Mouse (Mus musculus) midbrain, embryonic 11.5 days (tissue): ENCODE results near the gene Fam187b. TPM values are rescaled to one million over a fixed set of nuclear protein-coding genes. Genes with fewer than 3 reads are reported as not detected.
A peak's percentile ranks its signal among the peaks of the same experiment; 100 is the strongest.

Source experiments
- ATAC-seq: fragments of 200-750 bp; cut with Nextera tagmentation; 2 replicates; pipeline ENCODE4 v1.8.0; 2017; ENCODE audit warnings: moderate TSS enrichment, moderate library complexity; ENCODE audit not compliant: low FRiP score
- DNase-seq: peaks from one replicate; pipeline ENCODE4 v3.0.0; 2015; ENCODE audit warnings: low spot score; ENCODE audit errors: missing footprints
- H3K27ac ChIP-seq: fragments of 300-500 bp; sonication (generic); 2 replicates; pipeline ENCODE4 v1.5.1; 2014; ENCODE audit warnings: low read depth, low read length
- H3K27me3 ChIP-seq: fragments of 300-500 bp; sonication (generic); 2 replicates; pipeline ENCODE4 v1.6.1; 2014; ENCODE audit warnings: mild to moderate bottlenecking, low read length, moderate library complexity, mixed read lengths; ENCODE audit not compliant: control insufficient read depth, insufficient read depth
- H3K36me3 ChIP-seq: fragments of 300-500 bp; sonication (generic); 2 replicates; pipeline ENCODE4 v1.6.1; 2014; ENCODE audit warnings: mild to moderate bottlenecking, low read length, moderate library complexity, mixed read lengths; ENCODE audit not compliant: control insufficient read depth, insufficient read depth
- H3K4me1 ChIP-seq: fragments of 300-500 bp; sonication (generic); 2 replicates; pipeline ENCODE4 v1.6.1; 2014; ENCODE audit warnings: low read length; ENCODE audit not compliant: control insufficient read depth, insufficient read depth
- H3K4me2 ChIP-seq: fragments of 300-500 bp; sonication (generic); 2 replicates; pipeline ENCODE4 v1.6.1; 2014; ENCODE audit warnings: mild to moderate bottlenecking, moderate library complexity
- H3K4me3 ChIP-seq: fragments of 300-500 bp; sonication (generic); 2 replicates; pipeline ENCODE4 v1.5.1; 2014; ENCODE audit warnings: low read depth, low read length
- H3K9ac ChIP-seq: fragments of 300-500 bp; sonication (generic); 2 replicates; pipeline ENCODE4 v1.6.1; 2014; ENCODE audit warnings: low read length
- H3K9me3 ChIP-seq: fragments of 300-500 bp; sonication (generic); 2 replicates; pipeline ENCODE4 v1.6.1; 2016; ENCODE audit warnings: low read length; ENCODE audit not compliant: control insufficient read depth
- WGBS: fragments of 180-500 bp; shearing (Covaris S2); extraction: QIAGEN DNeasy Blood & Tissue Kit; methylation state at CpG from one replicate; pipeline ENCODE4 v1.1.7; 2014; 5-methylcytosine and 5-hydroxymethylcytosine counted together
- polyA plus RNA-seq: library from polyadenylated mRNA; unstranded; fragments of >200 nt; fragmentation: Nextera tagmentation; extraction: Ambion mirVana; gene quantifications from 2 replicates; pipeline ENCODE4 v1.2.1, GENCODE M21; 2014

The Fam187b gene
- polyA plus RNA-seq, 1 experiment from 2014 or later: 0.25 TPM

DNA sequence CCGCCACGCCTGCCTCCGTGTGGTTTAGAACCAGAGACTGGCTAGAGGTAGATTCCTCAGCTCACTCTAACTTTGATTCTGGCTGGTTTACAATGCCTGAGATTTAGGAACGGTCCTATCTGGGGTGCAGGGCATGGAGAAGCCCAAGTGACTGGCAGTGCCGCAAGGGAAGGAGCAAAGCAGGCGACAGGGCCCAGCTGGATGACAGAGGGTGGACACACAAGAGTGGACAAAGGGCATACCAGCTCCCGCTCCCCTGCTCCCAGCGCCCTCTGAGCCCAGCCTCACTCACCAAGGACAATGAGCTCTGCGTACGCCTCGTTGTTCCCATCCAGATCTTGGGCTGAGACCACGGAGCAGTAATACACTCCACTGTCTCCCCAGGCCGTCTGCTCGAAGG is 7.9 kb upstream of the Fam187b start:
- no peaks in the 10 kb centered on the region for H3K36me3 ChIP-seq
- no peaks in the 10 kb centered on the region for H3K27me3 ChIP-seq
- 74% methylated on average over 14 of the region's 14 CpGs for WGBS
- no peaks in the 10 kb centered on the region for H3K9me3 ChIP-seq
- H3K27ac ChIP-seq: no peak overlapping the region
- ATAC-seq: no peak
- no peak overlapping the region for H3K4me3 ChIP-seq
- no peak for DNase-seq
- H3K9ac ChIP-seq: no peak overlapping the region
- H3K4me1 ChIP-seq: no peaks in the 10 kb centered on the region
- no peak overlapping the region for H3K4me2 ChIP-seq

DNA sequence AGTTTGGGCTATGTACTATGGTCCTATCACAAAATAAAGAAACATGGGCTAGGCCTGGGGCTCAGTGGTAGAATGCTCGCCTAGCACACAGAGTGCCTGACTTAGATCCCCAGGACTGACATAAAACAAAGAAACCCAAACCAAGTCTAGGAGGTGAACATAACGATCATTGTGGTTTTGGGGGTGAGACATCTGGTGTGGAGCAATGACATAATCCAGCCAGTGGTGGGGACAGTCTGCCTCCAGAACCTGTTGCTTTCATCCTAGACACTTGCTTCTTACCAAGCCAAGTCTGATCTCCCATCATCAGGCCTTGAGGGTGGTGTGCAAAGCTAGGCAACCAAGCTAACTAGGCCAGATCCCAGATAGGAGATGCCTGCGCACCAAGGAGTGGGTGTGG is 6.9 kb upstream of the Fam187b start:
- no peaks in the 10 kb centered on the region for H3K4me1 ChIP-seq
- no peaks in the 10 kb centered on the region for H3K36me3 ChIP-seq
- ATAC-seq: no peak
- DNase-seq: peak; percentile 8
- no peak overlapping the region for H3K4me3 ChIP-seq
- 82% methylated on average over 3 of the region's 3 CpGs for WGBS
- H3K27me3 ChIP-seq: no peaks in the 10 kb centered on the region
- no peak overlapping the region for H3K9ac ChIP-seq
- H3K9me3 ChIP-seq: no peaks in the 10 kb centered on the region
- H3K4me2 ChIP-seq: no peak overlapping the region
- no peak overlapping the region for H3K27ac ChIP-seq

DNA sequence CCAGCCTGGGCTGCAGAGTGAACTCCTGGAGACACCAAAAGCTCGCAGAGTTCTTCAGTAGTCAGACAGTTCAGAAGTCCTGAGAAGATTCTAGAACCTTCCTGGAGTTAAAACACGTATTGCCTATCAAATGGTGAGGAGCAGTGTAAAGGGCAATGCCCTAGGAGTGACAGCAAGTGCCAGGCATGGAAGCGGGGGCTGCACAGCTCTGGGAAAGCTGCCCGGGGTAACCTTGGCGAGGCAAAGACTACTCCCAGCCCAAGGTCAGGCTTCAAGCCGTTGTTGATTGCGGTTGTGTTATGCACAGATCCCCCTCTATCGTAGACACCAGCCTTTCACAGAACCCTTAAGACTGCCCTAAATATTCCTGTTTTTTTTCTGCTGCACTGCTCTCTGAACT is 5.0 kb upstream of the Fam187b start:
- H3K4me2 ChIP-seq: no peak overlapping the region
- peaks cover 10% of the 10 kb centered on the region; the same call in 1 of the 2 replicates for H3K4me1 ChIP-seq
- no peak overlapping the region for H3K9ac ChIP-seq
- no peak overlapping the region for H3K27ac ChIP-seq
- H3K9me3 ChIP-seq: no peaks in the 10 kb centered on the region
- peaks cover 12% of the 10 kb centered on the region for H3K27me3 ChIP-seq
- no peak overlapping the region for H3K4me3 ChIP-seq
- 94% methylated on average over 8 of the region's 8 CpGs for WGBS
- no peaks in the 10 kb centered on the region for H3K36me3 ChIP-seq
- DNase-seq (no peak), ATAC-seq (no peak)

DNA sequence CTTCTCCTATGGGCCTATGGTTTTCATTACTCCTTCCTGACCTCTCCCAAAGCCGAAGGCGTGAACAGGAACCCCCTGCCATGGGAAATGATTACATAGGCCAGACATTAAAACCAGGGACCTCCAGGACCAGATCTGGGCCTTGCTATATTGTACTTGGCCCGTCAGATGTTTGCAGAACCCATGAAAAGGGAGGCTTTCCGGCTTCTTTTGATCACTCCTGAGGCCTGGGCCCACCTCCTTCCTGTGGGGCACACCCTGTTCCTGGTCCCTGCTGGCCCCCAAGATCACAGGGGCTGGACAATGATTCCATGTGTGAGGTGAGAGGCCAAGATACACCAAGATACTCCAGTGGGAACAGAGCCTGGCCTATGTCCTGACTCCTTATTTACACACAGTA is 4.4 kb upstream of the Fam187b start:
- H3K4me2 ChIP-seq: no peak overlapping the region
- peaks cover 10% of the 10 kb centered on the region; the same call in 1 of the 2 replicates for H3K4me1 ChIP-seq
- no peak overlapping the region for H3K27ac ChIP-seq
- no peaks in the 10 kb centered on the region for H3K36me3 ChIP-seq
- H3K9me3 ChIP-seq: no peaks in the 10 kb centered on the region
- ATAC-seq (no peak), DNase-seq (no peak)
- WGBS: 85% methylated on average over 4 of the region's 4 CpGs
- H3K27me3 ChIP-seq: peaks cover 12% of the 10 kb centered on the region
- H3K9ac ChIP-seq: no peak overlapping the region
- H3K4me3 ChIP-seq: no peak overlapping the region

DNA sequence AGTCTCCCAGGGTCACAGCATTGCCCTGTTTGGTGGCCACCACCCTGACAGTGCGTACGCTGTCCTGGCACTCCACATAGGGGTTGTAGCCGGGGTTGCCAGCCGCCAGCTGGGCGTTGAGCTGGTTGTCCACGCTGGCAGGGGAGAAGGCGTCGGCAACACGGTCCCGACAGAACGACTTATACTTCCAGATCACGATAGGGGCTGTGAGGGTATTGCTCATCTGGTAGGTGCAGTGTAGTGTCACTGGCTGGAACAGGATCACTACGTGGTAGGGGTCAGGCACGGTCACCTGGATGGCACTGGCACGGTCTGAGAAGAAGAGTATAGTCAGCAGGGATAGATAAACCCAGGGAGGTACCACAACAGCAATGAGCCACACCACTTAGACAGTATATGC is 1.7 kb upstream of the Fam187b start:
- WGBS: 90% methylated on average over 15 of the region's 15 CpGs

DNA sequence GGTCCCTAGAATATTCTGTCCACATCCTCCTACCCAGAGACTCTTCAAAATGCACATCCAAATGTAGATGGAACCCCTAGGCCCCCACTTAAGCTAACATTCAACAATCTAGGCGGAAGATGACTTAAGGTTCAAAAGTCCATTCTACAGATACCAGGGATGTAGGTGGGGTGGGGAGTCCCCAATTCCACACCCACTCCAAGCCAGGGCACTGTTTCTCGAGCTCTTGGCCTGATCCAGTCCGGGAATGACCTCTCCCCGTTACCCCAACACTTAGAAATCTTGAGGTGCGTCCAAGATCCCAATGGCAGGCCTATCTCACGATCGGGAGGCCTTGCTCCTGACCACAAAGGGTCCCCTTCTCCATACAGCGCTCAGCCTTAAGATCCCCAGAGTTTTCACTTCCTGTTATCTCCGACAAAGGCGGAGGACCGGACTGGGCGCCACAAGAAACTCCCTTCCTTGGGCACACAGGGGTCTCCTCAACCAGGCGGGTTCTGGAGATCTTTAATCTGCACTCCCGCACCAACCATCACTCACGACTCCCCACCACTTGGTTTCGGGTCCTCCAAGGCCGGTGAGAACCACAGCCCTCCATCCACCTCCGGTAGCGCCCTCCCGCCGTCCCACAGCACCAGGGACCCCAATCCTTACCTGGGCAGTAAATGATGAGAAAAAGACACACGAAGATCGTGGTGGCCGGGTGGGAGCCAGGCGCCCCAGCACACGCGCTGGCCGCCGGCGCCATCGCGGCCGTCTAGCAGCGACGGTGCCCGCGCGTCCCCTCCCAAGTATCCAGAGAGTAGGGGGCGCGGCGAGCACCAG is 952 bp upstream of the Fam187b start:
- Histone ChIP-seq H3K27ac (no peak overlapping the region), H3K36me3 (no peaks in the 10 kb centered on the region), H3K4me2 (peak overlapping the region; percentile 68), H3K9ac (peak overlapping the region; percentile 59), H3K9me3 (no peaks in the 10 kb centered on the region), H3K4me1 (peaks cover 10% of the 10 kb centered on the region; the same call in 1 of the 2 replicates), H3K27me3 (peaks cover 12% of the 10 kb centered on the region), H3K4me3 (peak overlapping the region; percentile 38)
- WGBS: 3% methylated on average over 41 of the region's 41 CpGs
- DNase-seq (peak; percentile 91), ATAC-seq (peak; percentile 40)

More for the DNA sequence above, 1.7 kb upstream of the Fam187b start:
- no peak overlapping the region for H3K9ac ChIP-seq
- H3K27ac ChIP-seq: no peak overlapping the region
- peaks cover 10% of the 10 kb centered on the region; the same call in 1 of the 2 replicates for H3K4me1 ChIP-seq
- H3K27me3 ChIP-seq: peaks cover 12% of the 10 kb centered on the region
- no peak overlapping the region for H3K4me3 ChIP-seq
- H3K4me2 ChIP-seq: no peak overlapping the region
- no peaks in the 10 kb centered on the region for H3K9me3 ChIP-seq
- DNase-seq: peak; percentile 84
- no peaks in the 10 kb centered on the region for H3K36me3 ChIP-seq
- ATAC-seq: no peak

DNA sequence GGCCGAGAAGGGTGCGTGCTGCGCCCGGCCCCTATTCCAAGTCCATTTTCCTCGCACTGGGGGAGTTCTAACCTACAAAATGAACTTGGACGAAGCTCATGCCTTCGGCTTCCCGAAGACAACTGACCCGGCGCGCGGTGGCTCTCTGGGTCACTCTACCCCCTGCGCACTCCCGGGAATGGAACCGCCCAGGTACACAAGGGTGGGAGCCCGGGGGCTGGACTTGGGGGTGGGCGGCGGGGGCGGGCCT is 414 bp upstream of the Fam187b start, which contains the start of gene Lsr:
Lsr (minus strand) TSS at position 214 of the 250 bp plus-strand sequence.
- peak; percentile 70; the same call in 1 of the 2 replicates for ATAC-seq
- peak within 1 kb of the TSS; percentile 38 for H3K4me3 ChIP-seq
- no peak within 1 kb of the TSS for H3K27ac ChIP-seq

DNA sequence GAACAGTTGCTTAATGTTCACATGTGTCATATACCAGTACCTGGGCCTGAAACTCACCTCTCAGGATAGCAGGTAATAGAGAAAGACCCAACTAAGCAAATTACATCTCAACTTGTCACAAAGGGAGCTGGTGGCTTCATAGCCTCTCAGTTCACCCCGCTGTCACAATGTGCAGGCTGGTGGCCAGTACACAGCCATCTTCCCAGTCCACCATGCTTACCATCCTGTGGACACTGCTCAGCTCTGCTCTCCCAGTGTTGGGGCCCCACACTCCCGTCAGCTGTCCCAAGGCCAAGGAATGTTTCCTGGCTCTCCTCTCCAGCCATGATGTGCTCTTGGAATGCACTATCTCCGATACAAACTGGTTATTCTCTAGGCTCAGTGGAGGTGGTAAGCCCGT is 8.1 kb downstream of the Fam187b start:
- Histone ChIP-seq H3K36me3 (no peaks in the 10 kb centered on the region), H3K4me2 (no peak overlapping the region), H3K4me3 (no peak overlapping the region), H3K9ac (no peak overlapping the region), H3K4me1 (no peaks in the 10 kb centered on the region), H3K27ac (no peak overlapping the region), H3K9me3 (no peaks in the 10 kb centered on the region), H3K27me3 (no peaks in the 10 kb centered on the region)
- DNase-seq: no peak
- ATAC-seq: no peak
- 95% methylated on average over 4 of the region's 4 CpGs for whole genome bisulfite sequencing

More for the DNA sequence above, 414 bp upstream of the Fam187b start, which contains the start of gene Lsr:
- H3K4me1 ChIP-seq: peaks cover 10% of the 10 kb centered on the region; the same call in 1 of the 2 replicates
- H3K9me3 ChIP-seq: no peaks in the 10 kb centered on the region
- peak within 1 kb of the TSS; percentile 59 for H3K9ac ChIP-seq
- 2% methylated on average over 19 of the region's 19 CpGs for WGBS
- peak; percentile 91 for DNase-seq
- H3K4me2 ChIP-seq: peak within 1 kb of the TSS; percentile 68
- no peaks in the 10 kb centered on the region for H3K36me3 ChIP-seq
- peaks cover 12% of the 10 kb centered on the region for H3K27me3 ChIP-seq

DNA sequence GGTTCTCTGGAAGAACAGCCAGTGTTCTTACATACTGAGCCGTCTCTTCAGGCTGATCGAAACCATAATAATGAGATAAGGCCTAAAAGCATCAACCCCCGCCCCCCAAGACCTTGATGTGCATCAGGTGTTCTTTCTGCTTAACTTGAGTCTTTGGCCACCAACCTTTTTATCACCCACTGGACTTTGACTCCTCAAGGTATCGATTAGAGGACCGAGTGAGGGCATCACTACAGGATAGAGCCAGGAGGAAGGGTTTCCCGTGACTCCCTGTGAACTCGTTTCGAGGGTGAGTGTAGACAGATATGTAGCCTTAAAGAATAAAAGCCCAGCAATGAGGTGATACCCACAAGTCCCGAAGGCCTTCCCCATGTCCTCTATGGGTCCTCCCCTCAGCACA is 11.8 kb downstream of the Fam187b start:
- Histone ChIP-seq H3K4me1 (no peaks in the 10 kb centered on the region), H3K27ac (no peak overlapping the region), H3K9ac (no peak overlapping the region), H3K9me3 (no peaks in the 10 kb centered on the region), H3K4me2 (no peak overlapping the region), H3K36me3 (no peaks in the 10 kb centered on the region), H3K27me3 (no peaks in the 10 kb centered on the region), H3K4me3 (no peak overlapping the region)
- no peak for ATAC-seq
- no peak for DNase-seq
- WGBS: 86% methylated on average over 9 of the region's 9 CpGs
